Mouse (Mus musculus) intestine, embryonic 15.5 days (tissue): ENCODE results near the gene Necab2. TPM values are rescaled to one million over a fixed set of nuclear protein-coding genes. Genes with fewer than 3 reads are reported as not detected.

ENCODE experiments used
- ATAC-seq: fragments of 200-750 bp; cut with Nextera tagmentation; 2 replicates; pipeline ENCODE4 v1.8.0; 2017; ENCODE audit warnings: moderate TSS enrichment, moderate library complexity
- H3K27ac ChIP-seq: fragments of 300-500 bp; sonication (generic); 2 replicates; pipeline ENCODE4 v1.5.1; 2015; ENCODE audit warnings: mild to moderate bottlenecking, inconsistent platforms
- H3K27me3 ChIP-seq: fragments of 300-500 bp; sonication (generic); replicated peaks from 2 replicates; pipeline ENCODE4 v1.6.1; 2015; ENCODE audit warnings: inconsistent platforms
- H3K36me3 ChIP-seq: fragments of 300-500 bp; sonication (generic); 2 replicates; pipeline ENCODE4 v1.6.1; 2015; ENCODE audit warnings: inconsistent platforms
- H3K4me1 ChIP-seq: fragments of 300-500 bp; sonication (generic); replicated peaks from 2 replicates; pipeline ENCODE4 v1.6.1; 2015; ENCODE audit warnings: inconsistent platforms
- H3K4me2 ChIP-seq: fragments of 300-500 bp; sonication (generic); replicated peaks from 2 replicates; pipeline ENCODE4 v1.6.1; 2015; ENCODE audit warnings: mild to moderate bottlenecking, inconsistent platforms
- H3K4me3 ChIP-seq: fragments of 300-500 bp; sonication (generic); replicated peaks from 2 replicates; pipeline ENCODE4 v1.5.1; 2015; ENCODE audit warnings: inconsistent platforms
- H3K9ac ChIP-seq: fragments of 300-500 bp; sonication (generic); 2 replicates; pipeline ENCODE4 v1.6.1; 2015; ENCODE audit warnings: inconsistent platforms
- H3K9me3 ChIP-seq: fragments of 300-500 bp; sonication (generic); 2 replicates; pipeline ENCODE4 v1.6.1; 2016; ENCODE audit warnings: inconsistent platforms
- WGBS: fragments of 180-500 bp; shearing (Covaris S2); methylation state at CpG from one replicate; pipeline ENCODE4 v1.1.7; 2015; 5-methylcytosine and 5-hydroxymethylcytosine counted together
- polyA plus RNA-seq: library from polyadenylated mRNA; unstranded; fragments of >200 nt; fragmentation: Nextera tagmentation; extraction: Ambion mirVana; gene quantifications from 2 replicates; pipeline ENCODE4 v1.2.1, GENCODE M21; 2015

Gene Necab2
- polyA plus RNA-seq, 1 experiment from 2014 or later = 1.9 TPM

GRCm38 (mm10) chr8:119506106-119506505 lies 59.6 kb downstream of the Necab2 start:
- H3K4me1 ChIP-seq = no peaks in the 10 kb centered on the region
- no peak overlapping the region for H3K4me2 ChIP-seq
- no peaks in the 10 kb centered on the region for H3K27me3 ChIP-seq
- H3K4me3 ChIP-seq = no peak overlapping the region
- H3K9ac ChIP-seq = no peak overlapping the region
- H3K9me3 ChIP-seq = no peaks in the 10 kb centered on the region
- H3K27ac ChIP-seq = no peak overlapping the region
- 75% methylated on average over 8 of the region's 8 CpGs for WGBS
- H3K36me3 ChIP-seq = peaks cover 28% of the 10 kb centered on the region
- no peak for ATAC-seq

DNA sequence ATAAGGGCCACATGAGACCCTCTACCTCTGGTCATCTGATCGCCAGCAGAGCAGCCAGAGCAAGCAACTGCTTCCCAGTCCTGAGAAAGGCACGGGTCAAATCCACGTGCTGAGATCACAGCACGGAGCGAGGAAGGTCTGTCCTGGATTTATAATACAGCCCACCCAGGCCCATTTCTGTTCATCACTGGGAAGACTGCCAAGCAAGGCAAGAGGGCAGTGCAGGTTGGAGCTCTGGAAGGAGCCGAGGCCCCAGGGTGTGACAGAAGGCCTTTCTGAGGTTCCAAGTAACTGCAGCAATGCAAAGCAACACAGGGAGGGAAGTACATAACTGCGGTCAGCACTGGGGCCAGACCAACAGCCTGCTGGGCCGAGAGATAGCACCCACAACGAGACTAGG lies 64.0 kb downstream of the Necab2 start:
- H3K9ac ChIP-seq = no peak overlapping the region
- H3K36me3 ChIP-seq = peaks cover 60% of the 10 kb centered on the region
- ATAC-seq = no peak
- H3K4me1 ChIP-seq = no peaks in the 10 kb centered on the region
- no peaks in the 10 kb centered on the region for H3K9me3 ChIP-seq
- H3K27ac ChIP-seq = no peak overlapping the region
- 84% methylated on average over 9 of the region's 9 CpGs for WGBS
- H3K4me2 ChIP-seq = no peak overlapping the region
- no peak overlapping the region for H3K4me3 ChIP-seq
- no peaks in the 10 kb centered on the region for H3K27me3 ChIP-seq

- Histone ChIP-seq H3K4me2 (no peak overlapping the region), H3K27me3 (no peaks in the 10 kb centered on the region), H3K36me3 (peaks cover 64% of the 10 kb centered on the region), H3K9ac (no peak overlapping the region), H3K4me3 (no peak overlapping the region), H3K9me3 (no peaks in the 10 kb centered on the region), H3K27ac (no peak overlapping the region), H3K4me1 (no peaks in the 10 kb centered on the region)
- no peak for ATAC-seq
- 94% methylated on average over 7 of the region's 7 CpGs for WGBS
Observed at GRCm38 (mm10) chr8:119511722-119512121, 65.2 kb downstream of the Necab2 start.

GRCm38 (mm10) chr8:119513405-119513804 lies 66.9 kb downstream of the Necab2 start:
- Histone ChIP-seq H3K9me3 (no peaks in the 10 kb centered on the region), H3K9ac (no peak overlapping the region), H3K4me2 (no peak overlapping the region), H3K4me1 (no peaks in the 10 kb centered on the region), H3K36me3 (peaks cover 70% of the 10 kb centered on the region), H3K4me3 (no peak overlapping the region), H3K27me3 (no peaks in the 10 kb centered on the region), H3K27ac (no peak overlapping the region)
- WGBS = 84% methylated on average over 4 of the region's 4 CpGs
- no peak for ATAC-seq

DNA sequence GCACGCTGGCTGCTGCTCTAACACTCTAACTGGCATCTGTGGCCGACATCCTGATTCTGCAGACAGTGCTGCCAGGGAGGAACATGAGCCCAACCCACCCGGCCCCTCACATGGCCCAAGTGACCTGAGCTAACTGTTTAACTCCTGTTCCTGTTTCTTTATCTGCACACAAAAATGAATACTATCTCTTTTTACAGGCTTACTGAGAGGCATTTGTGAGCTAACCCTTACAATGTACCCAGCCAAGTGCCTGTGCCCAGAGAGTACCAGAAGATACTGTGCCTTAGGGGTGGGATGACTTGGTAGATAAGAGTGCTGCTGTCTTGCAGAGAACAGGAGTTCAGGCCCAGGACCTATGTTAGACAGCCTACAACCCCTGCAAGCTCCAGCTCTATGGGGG lies 68.4 kb downstream of the Necab2 start:
- no peaks in the 10 kb centered on the region for H3K9me3 ChIP-seq
- WGBS = 89% methylated on average over 3 of the region's 3 CpGs
- H3K27me3 ChIP-seq = no peaks in the 10 kb centered on the region
- no peak overlapping the region for H3K4me2 ChIP-seq
- no peak overlapping the region for H3K9ac ChIP-seq
- no peak overlapping the region for H3K27ac ChIP-seq
- ATAC-seq = no peak
- peaks cover 70% of the 10 kb centered on the region for H3K36me3 ChIP-seq
- no peak overlapping the region for H3K4me3 ChIP-seq
- no peaks in the 10 kb centered on the region for H3K4me1 ChIP-seq

- 84% methylated on average over 3 of the region's 3 CpGs for WGBS
- no peak for ATAC-seq
- Histone ChIP-seq H3K27me3 (no peaks in the 10 kb centered on the region), H3K4me2 (no peak overlapping the region), H3K9me3 (no peaks in the 10 kb centered on the region), H3K4me3 (no peak overlapping the region), H3K4me1 (no peaks in the 10 kb centered on the region), H3K9ac (no peak overlapping the region), H3K27ac (no peak overlapping the region), H3K36me3 (peaks cover 71% of the 10 kb centered on the region)
Observed at GRCm38 (mm10) chr8:119515767-119516166, 69.2 kb downstream of the Necab2 start.

DNA sequence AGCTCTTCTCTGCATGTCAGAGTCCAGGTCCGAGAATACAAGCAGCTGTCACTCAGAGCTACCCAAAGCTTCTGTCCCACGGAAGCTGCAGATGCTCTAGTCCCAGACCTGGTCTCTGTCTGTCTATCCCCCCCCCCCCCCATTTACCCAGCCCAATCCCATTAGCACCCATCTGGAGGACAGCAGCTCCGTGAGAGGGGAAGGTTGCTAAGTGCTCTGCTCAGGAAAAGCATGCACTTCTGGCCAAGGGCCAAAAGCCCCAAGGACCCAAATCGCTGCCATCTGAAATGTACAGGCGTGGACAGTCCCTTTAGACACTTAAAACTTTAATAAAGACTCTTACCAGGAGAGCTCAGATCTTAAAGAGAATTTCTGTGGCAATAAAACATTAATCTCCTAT lies 70.2 kb downstream of the Necab2 start:
- no peak for ATAC-seq
- Histone ChIP-seq H3K4me1 (no peaks in the 10 kb centered on the region), H3K9me3 (no peaks in the 10 kb centered on the region), H3K4me3 (no peak overlapping the region), H3K27ac (no peak overlapping the region), H3K27me3 (no peaks in the 10 kb centered on the region), H3K9ac (no peak overlapping the region), H3K4me2 (no peak overlapping the region), H3K36me3 (peaks cover 67% of the 10 kb centered on the region)
- 67% methylated on average over 5 of the region's 5 CpGs for WGBS

GRCm38 (mm10) chr8:119520102-119520501 lies 73.6 kb downstream of the Necab2 start:
- Histone ChIP-seq H3K9me3 (no peaks in the 10 kb centered on the region), H3K36me3 (peaks cover 70% of the 10 kb centered on the region), H3K4me3 (no peak overlapping the region), H3K27me3 (no peaks in the 10 kb centered on the region), H3K4me1 (no peaks in the 10 kb centered on the region), H3K9ac (no peak overlapping the region), H3K4me2 (no peak overlapping the region), H3K27ac (no peak overlapping the region)
- ATAC-seq = no peak
- WGBS = 66% methylated on average over 7 of the region's 7 CpGs

Other genes starting within 250 kb of the Necab2 start
- 272 and 276 TPM in 2 replicates for gene Hsbp1, start 102.2 kb upstream of the Necab2 start, polyA plus RNA-seq
- gene Mlycd, start 51.8 kb upstream of the Necab2 start, polyA plus RNA-seq = 19.2 and 22.5 TPM in 2 replicates
- gene Osgin1, start 12.6 kb upstream of the Necab2 start, polyA plus RNA-seq = 3.8 and 5.7 TPM in 2 replicates
- gene Slc38a8, start 55.0 kb downstream of the Necab2 start, polyA plus RNA-seq = 0.05 TPM in 1 of 2 replicates, not detected in the other
- 83.6 and 88.8 TPM in 2 replicates for gene Mbtps1, start 112.0 kb downstream of the Necab2 start, polyA plus RNA-seq
- 28.8 and 32.6 TPM in 2 replicates for gene Hsdl1, start 128.5 kb downstream of the Necab2 start, polyA plus RNA-seq
- gene Dnaaf1, start 128.5 kb downstream of the Necab2 start, polyA plus RNA-seq = 1.4 and 2.1 TPM in 2 replicates
- gene Taf1c, start 158.5 kb downstream of the Necab2 start, polyA plus RNA-seq = 10.0 and 11.7 TPM in 2 replicates
- gene Adad2, start 166.0 kb downstream of the Necab2 start, polyA plus RNA-seq = not detected in 2 replicates
- 0.04 and 0.13 TPM in 2 replicates for gene Kcng4, start 189.0 kb downstream of the Necab2 start, polyA plus RNA-seq
- 4.5 and 4.6 TPM in 2 replicates for gene Wfdc1, start 219.6 kb downstream of the Necab2 start, polyA plus RNA-seq